In genomic region chr15:88314810-88315459, GRCm38 (mm10) we compare ENCODE assay signal across 10 mouse cellular contexts.
DNase-seq lines count a peak whose midpoint lies in the region; ATAC-seq lines count a peak whose summit lies in the region.
"Had no signal": no experiment of that assay in that cellular context is flagged by ENCODE, and none has a peak within 500 bp of the region (broad histone marks: within the 10 kb centered on the region; RNA-seq: fewer than 3 reads in every experiment).

No protein-coding gene starts in this region.

- ATAC-seq in CD4-positive, CD25-positive, alpha-beta regulatory T cell, adult 4 months, result no peak

- DNase-seq in heart, adult 11 months, result peak; percentile 44
- DNase-seq in heart, adult 8-10 months (ENCODE audit: low spot score), result no peak
- peak; percentile 37 to 40 for DNase-seq in right cerebral cortex, postnatal 10 days (ENCODE audit: low spot score in 2 of 2)
- DNase-seq in right cerebral cortex, adult 18-20 months, result no peak
- peak; percentile 17 to 31 for DNase-seq in layer of hippocampus, adult 8-10 months (ENCODE audit: low spot score in 2 of 2)
- DNase-seq in thymus, postnatal 25 days, result no peak
- no peak for DNase-seq in thymus, postnatal 0 days (ENCODE audit: low spot score)
- DNase-seq: heart, adult 2 months; lung, postnatal 14 days had no signal

Comparison
In these comparisons a context has a peak if more than half of its experiments do, and no peak if none do; other contexts are left out.
1. DNase-seq: peak in heart, adult 11 months (single experiment), right cerebral cortex, postnatal 10 days (2 of 2) and layer of hippocampus, adult 8-10 months (2 of 2); none in heart, adult 8-10 months (single experiment), right cerebral cortex, adult 18-20 months (single experiment), thymus, postnatal 25 days (single experiment) and thymus, postnatal 0 days (single experiment).